Mouse (Mus musculus) CH12.LX (cell line): ENCODE results near the gene Abcb9. TPM values are rescaled to one million over a fixed set of nuclear protein-coding genes. Genes with fewer than 3 reads are reported as not detected.

Source experiments
- DNase-seq: peaks from one replicate; pipeline ENCODE4 v3.0.0-alpha.2; 2013; ENCODE audit errors: extremely low read depth
- H3K27ac ChIP-seq: 2 replicates; pipeline ENCODE4 v1.5.1; 2012; ENCODE audit warnings: low read depth, mild to moderate bottlenecking, control low read depth, moderate library complexity; ENCODE audit not compliant: insufficient read depth
- H3K27me3 ChIP-seq: replicated peaks from 2 replicates; pipeline ENCODE3; 2012; ENCODE audit warnings: inconsistent platforms
- H3K36me3 ChIP-seq, 2 experiments: replicated peaks in 1 of 2; 2 replicates each; pipeline versions ENCODE3 to v1.6.1; 2012; ENCODE audit warnings: inconsistent platforms in 1 of 2, low read length in 1 of 2, mild to moderate bottlenecking in 1 of 2, mixed read lengths in 1 of 2, moderate library complexity in 1 of 2; ENCODE audit not compliant: control insufficient read depth in 1 of 2, insufficient read depth in 1 of 2
- H3K4me1 ChIP-seq, 2 experiments: 2 replicates each; pipeline ENCODE4 v1.6.1; 2012; ENCODE audit warnings: inconsistent platforms in 1 of 2, moderate library complexity in 1 of 2; ENCODE audit not compliant: insufficient read depth in 2 of 2, control insufficient read depth in 1 of 2
- H3K4me2 ChIP-seq: 2 replicates; pipeline ENCODE4 v1.6.1; 2012; ENCODE audit warnings: low read depth, mild to moderate bottlenecking, control low read depth; ENCODE audit not compliant: poor library complexity, insufficient read depth, severe bottlenecking
- H3K4me3 ChIP-seq, 3 experiments: fragments of 150-350 bp in 1 of 3; sonication (generic) in 1 of 3; replicated peaks in 1 of 3; 2 replicates each; pipeline versions ENCODE3 to v1.5.1; 2011 to 2012; ENCODE audit warnings: low read depth in 2 of 3, low read length in 2 of 3, mild to moderate bottlenecking in 2 of 3, moderate library complexity in 2 of 3, control low read depth in 1 of 3, improper control_type of control experiment in 1 of 3, inconsistent platforms in 1 of 3, mixed read lengths in 1 of 3; ENCODE audit not compliant: poor library complexity in 1 of 3
- H3K79me2 ChIP-seq: replicated peaks from 2 replicates; pipeline ENCODE4 v1.6.1; 2012; ENCODE audit warnings: mild to moderate bottlenecking, moderate library complexity; ENCODE audit not compliant: control insufficient read depth, poor library complexity, insufficient read depth, severe bottlenecking; ENCODE audit errors: extremely low read depth
- H3K9ac ChIP-seq: 2 replicates; pipeline ENCODE4 v1.6.1; 2012; ENCODE audit warnings: low read depth, mild to moderate bottlenecking, control low read depth, moderate library complexity; ENCODE audit not compliant: insufficient read depth
- H3K9me3 ChIP-seq: replicated peaks from 2 replicates; pipeline ENCODE3; 2012; ENCODE audit warnings: low read length, inconsistent platforms, mixed read lengths
- CHD1 ChIP-seq: IDR thresholded peaks from 2 replicates; pipeline ENCODE4 v1.6.1; 2012; ENCODE audit warnings: low read depth, low read length, improper control_type of control experiment, inconsistent platforms
- CHD2 ChIP-seq: IDR thresholded peaks from 2 replicates; pipeline ENCODE4 v1.6.1; 2011; ENCODE audit warnings: low read length, improper control_type of control experiment
- GABPA ChIP-seq: IDR thresholded peaks from 2 replicates; pipeline ENCODE4 v1.6.1; 2012; ENCODE audit warnings: low read depth, low read length, improper control_type of control experiment, inconsistent platforms; ENCODE audit not compliant: insufficient replicate concordance
- HCFC1 ChIP-seq: IDR thresholded peaks from 2 replicates; pipeline ENCODE4 v1.6.1; 2012; ENCODE audit warnings: low read depth, mild to moderate bottlenecking, inconsistent platforms, low read length, improper control_type of control experiment
- MAFK ChIP-seq: IDR thresholded peaks from 2 replicates; pipeline ENCODE4 v1.6.1; 2011; ENCODE audit warnings: low read length, improper control_type of control experiment; ENCODE audit not compliant: insufficient replicate concordance
- MAX ChIP-seq: IDR thresholded peaks from 2 replicates; pipeline ENCODE4 v1.6.1; 2011; ENCODE audit warnings: low read length, improper control_type of control experiment
- MXI1 ChIP-seq: IDR thresholded peaks from 2 replicates; pipeline ENCODE4 v1.6.1; 2011; ENCODE audit warnings: mild to moderate bottlenecking, low read depth, low read length, improper control_type of control experiment
- NELFE ChIP-seq: IDR thresholded peaks from 2 replicates; pipeline ENCODE4 v1.6.1; 2011; ENCODE audit warnings: low read depth, low read length, improper control_type of control experiment
- NRF1 ChIP-seq: IDR thresholded peaks from 2 replicates; pipeline ENCODE4 v1.6.1; 2014; ENCODE audit warnings: low read depth, mild to moderate bottlenecking, inconsistent platforms, low read length, improper control_type of control experiment, moderate library complexity
- POLR2A ChIP-seq: IDR thresholded peaks from 2 replicates; pipeline ENCODE4 v1.6.1; 2011; ENCODE audit warnings: low read depth, mild to moderate bottlenecking, improper control_type of control experiment, low read length
- POLR2AphosphoS2 ChIP-seq: IDR thresholded peaks from 2 replicates; pipeline ENCODE4 v1.6.1; 2011; ENCODE audit warnings: low read depth, low read length, improper control_type of control experiment
- RAD21 ChIP-seq: IDR thresholded peaks from 2 replicates; pipeline ENCODE4 v1.6.1; 2011; ENCODE audit warnings: low read depth, mild to moderate bottlenecking, low read length, improper control_type of control experiment, moderate library complexity
- RCOR1 ChIP-seq: conservative IDR thresholded peaks from 2 replicates; pipeline ENCODE4 v1.6.1; 2012; ENCODE audit warnings: low read depth, mild to moderate bottlenecking, inconsistent platforms, low read length, improper control_type of control experiment
- TCF12 ChIP-seq: IDR thresholded peaks from 2 replicates; pipeline ENCODE4 v1.6.1; 2014; ENCODE audit warnings: low read depth, mild to moderate bottlenecking, inconsistent platforms, low read length, improper control_type of control experiment
- USF1 ChIP-seq: IDR thresholded peaks from 2 replicates; pipeline ENCODE4 v1.6.1; 2014; ENCODE audit warnings: low read depth, mild to moderate bottlenecking, inconsistent platforms, low read length, improper control_type of control experiment
- ZKSCAN1 ChIP-seq: IDR thresholded peaks from 2 replicates; pipeline ENCODE4 v1.6.1; 2012; ENCODE audit warnings: low read depth, inconsistent platforms, low read length, improper control_type of control experiment, borderline replicate concordance
- ZMIZ1 ChIP-seq: IDR thresholded peaks from 2 replicates; pipeline ENCODE4 v1.6.1; 2012; ENCODE audit warnings: low read depth, mild to moderate bottlenecking, inconsistent platforms, low read length, improper control_type of control experiment
- ZNF384 ChIP-seq: IDR thresholded peaks from 2 replicates; pipeline ENCODE4 v1.6.1; 2012; ENCODE audit warnings: low read depth, low read length, improper control_type of control experiment, inconsistent platforms
- dilution Hi-C: fragments of 300-500 bp; cut with MboI; formaldehyde crosslinking; loops from 2 replicates; pipeline ENCODE4 v1.14.3; 2020; ENCODE audit warnings: low sequenced_read_pairs; ENCODE audit not compliant: extremely low pct_unique_long_range_greater_than_20kb, extremely low pct_ligation_motif_present
- in situ Hi-C: fragments of 300-500 bp; cut with MboI; formaldehyde crosslinking; loops from 3 replicates; pipeline ENCODE4 v1.14.3; 2019; ENCODE audit warnings: low sequenced_read_pairs, low pct_ligation_motif_present, low pct_unique_long_range_greater_than_20kb, mixed read lengths
- polyA plus RNA-seq: library from polyadenylated mRNA; unstranded; fragments of >175 nt; gene quantifications from 2 replicates; pipeline ENCODE4 v1.2.1, GENCODE M21; 2012; ENCODE audit warnings: low read depth; ENCODE audit not compliant: insufficient read length
- total RNA-seq, 2 experiments: library from RNA; depleted of rRNA; stranded (reverse); fragments of 300-350 nt in 1 of 2; fragments of >200 nt in 1 of 2; gene quantifications; 2 replicates each; pipeline ENCODE4 v1.2.3; 2012 to 2014

The Abcb9 gene
- total and polyA plus RNA-seq, 3 experiments = 0.44 to 1.4 (median 0.98) TPM

- Histone ChIP-seq H3K4me2 (no peak overlapping the region), H3K9me3 (no peaks in the 10 kb centered on the region), H3K4me3 (no peak overlapping the region), H3K27me3 (peaks cover 2% of the 10 kb centered on the region), H3K4me1 (peaks cover 19 to 63% of the 10 kb centered on the region in 2 experiments), H3K27ac (no peak overlapping the region), H3K36me3 (peaks cover 3 to 40% of the 10 kb centered on the region in 2 experiments), H3K9ac (no peak overlapping the region), H3K79me2 (peaks cover 30% of the 10 kb centered on the region)
- in situ Hi-C loops (no loop called here), dilution Hi-C loops (no loop called here)
- no peak for DNase-seq
- TF ChIP-seq GABPA (no peak), USF1 (no peak), RCOR1 (no peak), ZMIZ1 (no peak), POLR2AphosphoS2 (no peak), RAD21 (no peak), CHD1 (no peak), CHD2 (no peak), MAX (no peak), NRF1 (no peak), HCFC1 (no peak), POLR2A (no peak), MAFK (no peak), MXI1 (no peak), ZNF384 (no peak), TCF12 (no peak), NELFE (no peak)
Measured at GRCm38 (mm10) chr5:124029220-124030035, 66.2 kb downstream of the Abcb9 start.

- Histone ChIP-seq H3K79me2 (peaks cover 31% of the 10 kb centered on the region), H3K4me3 (no peak overlapping the region), H3K9me3 (no peaks in the 10 kb centered on the region), H3K27ac (no peak overlapping the region), H3K36me3 (peaks cover 3 to 40% of the 10 kb centered on the region in 2 experiments), H3K4me2 (no peak overlapping the region), H3K27me3 (no peaks in the 10 kb centered on the region), H3K4me1 (peaks cover 15 to 63% of the 10 kb centered on the region in 2 experiments), H3K9ac (no peak overlapping the region)
- no peak for TF ChIP-seq MAFK
- no peak for TF ChIP-seq CHD1
- no peak for TF ChIP-seq USF1
- TF ChIP-seq ZKSCAN1 = no peak
- DNase-seq = no peak
- dilution Hi-C loops = no loop called here
- in situ Hi-C loops = no loop called here
Measured at GRCm38 (mm10) chr5:124028680-124029079, 66.9 kb downstream of the Abcb9 start.
